Mouse (Mus musculus) brown adipose tissue, adult 24 weeks (tissue): Measurements from ENCODE around the gene Cpped1. TPM values are rescaled to one million over a fixed set of nuclear protein-coding genes. Genes with fewer than 3 reads are reported as not detected.

Experiments
- H3K27ac ChIP-seq: fragments of 200-500 bp; replicated peaks from 2 replicates; pipeline ENCODE4 v1.5.1; 2012; ENCODE audit warnings: low read depth, mild to moderate bottlenecking, low read length
- H3K4me1 ChIP-seq: fragments of 200-500 bp; 2 replicates; pipeline ENCODE4 v1.6.1; 2012; ENCODE audit warnings: low read length, mixed read lengths; ENCODE audit not compliant: control insufficient read depth, insufficient read depth, insufficient read length
- H3K4me3 ChIP-seq: fragments of 200-500 bp; 2 replicates; pipeline ENCODE4 v1.5.1; 2012; ENCODE audit warnings: low read depth, mild to moderate bottlenecking, low read length, moderate library complexity; ENCODE audit not compliant: insufficient read depth
- polyA plus RNA-seq: library from polyadenylated mRNA; stranded (reverse); fragments of >200 nt; gene quantifications from 2 replicates; pipeline ENCODE4 v1.2.4, GENCODE M21; 2012; ENCODE audit not compliant: missing spikeins, insufficient read depth, insufficient read length

Cpped1 gene
- polyA plus RNA-seq, 1 experiment: 71.6 TPM

DNA sequence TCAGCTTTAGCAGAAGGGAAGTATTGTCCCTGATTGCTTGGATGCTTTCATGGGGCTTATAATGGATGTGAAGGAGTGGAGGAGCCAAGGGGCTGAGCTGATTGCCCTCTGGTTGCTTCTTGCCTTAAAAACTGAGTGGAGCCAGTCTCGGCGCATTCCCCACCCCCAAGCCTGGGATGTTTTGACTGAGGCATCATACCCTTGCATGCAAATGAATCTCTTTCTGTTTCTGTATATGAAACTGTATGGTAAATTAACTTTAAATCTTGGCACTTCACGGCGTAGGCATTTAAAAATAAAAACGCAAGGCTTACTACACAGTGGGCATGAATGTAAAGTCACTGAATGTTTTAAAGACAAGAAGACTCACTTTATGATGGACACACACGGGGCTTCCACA lies 30.0 kb downstream of the Cpped1 start:
- no peak overlapping the region for H3K27ac ChIP-seq
- H3K4me1 ChIP-seq: no peaks in the 10 kb centered on the region
- H3K4me3 ChIP-seq: no peak overlapping the region

DNA sequence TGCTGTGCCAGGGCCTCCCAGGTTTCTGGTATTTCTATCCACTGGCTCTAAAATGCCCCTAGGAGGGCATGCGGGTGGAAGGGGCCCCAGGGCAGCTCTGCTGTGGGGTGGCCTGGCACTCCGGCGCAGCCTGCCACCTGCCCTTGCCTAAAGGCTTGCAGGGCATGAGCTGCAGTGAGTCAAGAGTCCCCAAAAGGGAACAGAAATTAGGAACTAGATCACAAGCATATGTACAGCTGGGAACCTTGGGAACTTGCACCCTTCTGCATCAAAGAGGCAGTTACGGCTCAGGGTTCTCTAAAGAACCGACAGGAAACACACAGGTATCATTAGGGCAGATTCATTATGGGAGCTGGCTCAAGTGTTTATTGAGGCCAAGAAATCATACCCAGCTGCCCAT lies 34.0 kb downstream of the Cpped1 start:
- H3K4me3 ChIP-seq: no peak overlapping the region
- no peak overlapping the region for H3K27ac ChIP-seq
- H3K4me1 ChIP-seq: no peaks in the 10 kb centered on the region

DNA sequence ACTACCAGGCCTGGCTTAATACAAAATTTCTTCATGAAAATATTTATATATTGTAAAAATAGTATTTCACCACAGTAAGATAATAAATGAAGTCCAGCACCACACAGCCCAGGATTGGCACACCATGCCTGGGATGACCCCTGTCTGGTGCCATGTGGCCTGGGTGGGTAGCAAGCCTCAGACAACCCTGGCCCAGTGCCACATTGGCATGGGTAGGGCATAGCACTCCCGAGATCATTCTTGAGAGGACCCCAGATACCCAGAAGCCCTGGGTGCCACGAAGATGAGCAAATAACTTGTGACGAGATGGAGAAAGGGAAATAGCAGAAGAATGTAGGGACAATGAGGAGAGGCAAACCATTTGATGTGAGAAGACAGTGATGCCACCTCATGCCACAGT lies 36.0 kb downstream of the Cpped1 start:
- no peak overlapping the region for H3K4me3 ChIP-seq
- H3K4me1 ChIP-seq: no peaks in the 10 kb centered on the region
- no peak overlapping the region for H3K27ac ChIP-seq

DNA sequence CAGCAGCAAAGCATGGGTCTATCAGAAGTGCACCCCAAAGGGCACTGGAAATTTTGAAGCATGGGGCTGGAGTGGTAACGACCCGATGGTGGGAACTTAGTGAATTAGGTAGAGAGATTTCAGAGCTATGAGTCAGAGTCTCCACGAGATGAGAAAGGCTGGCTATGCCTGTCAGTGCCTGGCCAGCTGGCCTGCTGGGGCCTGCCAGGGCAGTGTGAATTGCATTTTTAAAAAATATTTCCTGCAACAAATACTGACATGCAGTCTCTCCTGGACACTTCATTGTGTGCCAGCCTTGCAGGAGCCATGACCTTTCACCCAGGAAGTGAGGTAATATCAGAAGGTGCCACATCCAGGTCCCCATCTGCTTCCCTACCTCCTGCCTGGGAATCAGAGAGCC lies 40.8 kb downstream of the Cpped1 start:
- H3K4me3 ChIP-seq: no peak overlapping the region
- no peaks in the 10 kb centered on the region for H3K4me1 ChIP-seq
- H3K27ac ChIP-seq: no peak overlapping the region

DNA sequence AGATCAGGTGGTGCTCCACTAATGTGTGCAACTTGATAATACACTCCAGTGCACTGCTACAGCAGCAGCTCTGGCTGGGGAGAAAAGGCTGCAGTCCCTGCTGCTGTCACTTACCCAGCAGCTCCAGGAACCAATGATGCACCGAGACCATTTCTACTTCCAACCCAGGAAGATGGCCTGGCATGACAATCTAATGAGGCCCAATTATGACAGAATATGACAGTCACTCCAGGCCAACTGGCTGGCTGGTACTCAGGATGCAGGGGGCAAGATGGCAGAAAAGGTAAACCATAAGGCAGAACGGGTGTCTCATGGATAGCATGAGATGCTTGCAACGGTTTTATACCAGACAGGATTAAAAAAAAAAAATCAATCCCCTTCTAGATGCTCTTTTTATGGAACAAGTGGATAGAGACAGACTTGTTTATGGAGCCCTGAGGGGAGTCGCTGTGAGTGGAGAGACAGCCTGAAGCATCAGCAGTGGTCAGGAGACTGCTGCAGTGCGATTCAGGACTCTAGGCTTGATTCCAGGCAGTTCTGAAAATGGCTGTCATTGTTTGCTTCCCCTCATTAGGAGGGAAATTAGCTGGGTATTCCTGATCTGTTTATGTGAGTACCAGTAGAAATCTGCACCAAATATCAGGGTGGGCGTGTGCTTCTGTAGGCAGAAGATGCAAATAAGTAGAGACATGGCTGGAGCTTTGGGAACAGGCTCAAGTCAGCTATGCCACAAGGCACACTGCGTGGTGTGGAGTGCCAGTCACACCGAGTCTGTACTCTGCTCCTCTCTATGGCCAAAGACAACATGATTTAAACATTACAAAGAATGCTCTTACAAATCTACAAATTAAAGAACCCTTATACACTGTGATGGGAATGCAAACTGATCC lies 56.3 kb downstream of the Cpped1 start:
- Histone ChIP-seq H3K27ac (no peak overlapping the region), H3K4me1 (no peaks in the 10 kb centered on the region)

DNA sequence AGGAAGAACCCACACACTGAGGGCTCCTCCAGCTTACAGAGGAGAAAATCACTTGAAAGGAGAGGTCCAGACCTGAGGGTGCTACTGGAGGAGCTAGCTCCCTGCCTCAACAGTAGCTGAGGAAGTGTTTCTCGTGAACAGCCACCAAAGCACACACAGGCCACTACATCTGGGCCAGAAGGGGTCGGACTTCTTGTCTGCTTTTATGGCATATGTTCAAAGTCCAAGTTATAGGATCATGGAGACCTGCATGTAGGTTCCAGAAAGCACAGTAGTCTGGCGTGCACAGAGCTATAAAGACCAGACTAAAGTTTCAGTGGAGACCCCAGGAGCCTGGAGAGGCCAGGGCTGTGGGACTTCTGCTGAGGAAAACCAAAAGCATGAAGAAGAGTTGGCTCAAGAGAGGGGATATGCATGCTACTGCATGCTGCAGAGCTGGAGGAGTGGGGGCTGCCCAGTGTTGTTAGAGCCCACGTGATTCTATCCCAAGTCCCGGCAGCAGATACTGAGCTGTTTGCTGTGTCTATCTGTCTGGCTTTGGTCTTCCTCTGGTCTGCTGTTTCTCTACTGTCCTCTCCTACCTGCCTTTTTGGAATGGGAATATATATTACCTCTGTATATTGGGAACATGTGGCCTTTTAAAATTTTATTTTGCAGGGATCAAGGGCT lies 60.1 kb downstream of the Cpped1 start:
- H3K4me3 ChIP-seq: no peak overlapping the region
- no peaks in the 10 kb centered on the region for H3K4me1 ChIP-seq
- no peak overlapping the region for H3K27ac ChIP-seq

More for the DNA sequence above, 56.3 kb downstream of the Cpped1 start:
- H3K4me3 ChIP-seq: no peak overlapping the region

DNA sequence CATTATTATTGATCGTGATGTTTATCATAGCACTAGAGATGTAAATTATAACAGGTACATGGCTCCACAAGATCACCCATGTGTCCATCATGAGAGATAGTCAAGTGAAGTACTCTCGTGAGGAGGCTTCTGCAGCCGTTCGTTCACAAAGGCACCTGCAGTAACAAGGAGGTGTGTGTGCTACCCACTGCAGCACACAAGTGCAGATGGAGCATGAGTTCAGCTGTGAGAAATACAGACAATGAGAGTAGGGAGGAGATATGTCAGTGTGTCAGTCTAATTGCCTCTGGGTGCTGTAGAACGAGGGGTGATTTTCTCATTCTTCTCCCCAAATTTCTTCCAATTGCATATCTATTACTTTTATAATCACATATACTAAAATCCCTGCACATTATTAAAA lies 63.9 kb downstream of the Cpped1 start:
- no peak overlapping the region for H3K4me3 ChIP-seq
- no peak overlapping the region for H3K27ac ChIP-seq
- H3K4me1 ChIP-seq: no peaks in the 10 kb centered on the region; the same call in 1 of the 2 replicates

DNA sequence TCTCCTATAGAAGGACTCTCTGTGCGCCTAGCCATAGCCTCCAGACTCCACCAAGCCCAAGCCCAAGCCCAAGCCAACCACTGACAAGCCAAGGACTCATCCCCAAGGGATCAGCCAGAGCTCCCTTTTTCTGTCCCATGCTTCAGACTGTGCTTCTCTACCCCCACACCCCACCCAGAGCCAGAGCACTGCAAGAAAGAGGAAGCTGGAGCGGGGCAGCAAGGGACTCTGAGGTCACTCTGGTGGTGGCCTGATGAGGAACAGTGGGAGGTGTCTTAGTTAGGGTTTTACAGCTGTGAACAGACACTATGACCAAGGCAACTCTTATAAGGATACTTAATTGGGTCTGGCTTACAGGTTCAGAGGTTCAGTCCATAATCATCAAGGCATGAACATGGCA lies 65.8 kb downstream of the Cpped1 start:
- Histone ChIP-seq H3K4me3 (no peak overlapping the region), H3K4me1 (no peaks in the 10 kb centered on the region; the same call in 1 of the 2 replicates), H3K27ac (no peak overlapping the region)

DNA sequence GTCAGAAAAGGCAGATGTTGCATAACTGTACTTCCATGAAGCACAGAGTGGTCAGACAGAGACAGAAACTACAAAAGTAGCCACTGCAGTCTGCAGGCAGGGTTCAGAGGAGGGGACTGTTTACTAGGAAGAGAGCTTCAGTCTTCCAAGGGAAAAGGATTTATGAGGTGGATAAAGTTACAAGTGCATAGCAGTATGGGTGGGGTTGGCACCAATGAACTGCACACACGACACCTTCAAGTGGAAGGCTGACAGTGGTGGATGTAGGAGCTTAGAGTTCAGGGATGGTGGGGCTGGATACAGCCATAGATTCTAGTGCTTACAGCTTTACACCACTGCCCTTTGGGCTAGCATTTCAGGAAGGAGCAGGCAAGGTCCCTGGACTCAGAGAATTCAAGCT lies 75.8 kb downstream of the Cpped1 start:
- Histone ChIP-seq H3K27ac (no peak overlapping the region), H3K4me1 (no peaks in the 10 kb centered on the region), H3K4me3 (no peak overlapping the region)

DNA sequence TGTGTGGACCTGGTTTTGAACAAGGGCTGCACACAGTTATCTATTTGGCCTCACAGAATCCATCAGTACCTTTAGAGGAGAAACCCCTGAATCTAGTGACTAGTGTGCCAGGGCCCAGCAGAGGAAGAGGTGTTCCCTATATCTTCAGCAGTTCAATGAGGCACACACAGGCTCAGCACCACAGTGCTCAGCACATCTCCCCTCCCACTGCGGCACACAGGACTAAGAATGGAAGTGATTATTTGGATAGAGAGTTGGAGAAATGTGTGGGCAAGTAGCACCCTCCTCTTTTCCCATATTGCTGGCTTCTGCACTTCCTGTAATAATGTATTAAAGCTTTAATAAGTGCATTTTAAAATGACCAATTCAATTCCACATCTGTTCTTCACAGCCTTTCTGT lies 80.4 kb downstream of the Cpped1 start:
- Histone ChIP-seq H3K27ac (no peak overlapping the region), H3K4me3 (no peak overlapping the region), H3K4me1 (peaks cover 4% of the 10 kb centered on the region; the same call in 1 of the 2 replicates)

DNA sequence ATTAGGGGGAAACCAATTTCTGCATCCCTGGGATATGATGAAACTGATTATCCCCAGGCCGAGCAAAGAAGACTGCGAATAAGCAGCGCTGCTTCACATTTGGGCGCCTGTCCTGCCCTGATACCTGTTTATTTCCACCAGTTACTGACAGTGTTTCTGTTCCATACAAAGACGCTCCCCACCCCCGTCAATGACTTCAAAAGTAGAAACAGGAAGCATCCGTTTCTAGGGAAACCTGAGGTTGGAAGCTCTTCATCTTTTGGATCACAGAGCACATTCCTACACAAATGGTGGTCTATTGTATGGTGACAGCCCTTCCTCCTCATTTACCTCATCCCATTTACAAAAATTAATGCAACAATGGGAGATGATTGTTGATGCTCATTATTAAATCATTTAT lies 84.4 kb downstream of the Cpped1 start:
- no peak overlapping the region for H3K27ac ChIP-seq
- peaks cover 4% of the 10 kb centered on the region; the same call in 1 of the 2 replicates for H3K4me1 ChIP-seq
- no peak overlapping the region for H3K4me3 ChIP-seq

DNA sequence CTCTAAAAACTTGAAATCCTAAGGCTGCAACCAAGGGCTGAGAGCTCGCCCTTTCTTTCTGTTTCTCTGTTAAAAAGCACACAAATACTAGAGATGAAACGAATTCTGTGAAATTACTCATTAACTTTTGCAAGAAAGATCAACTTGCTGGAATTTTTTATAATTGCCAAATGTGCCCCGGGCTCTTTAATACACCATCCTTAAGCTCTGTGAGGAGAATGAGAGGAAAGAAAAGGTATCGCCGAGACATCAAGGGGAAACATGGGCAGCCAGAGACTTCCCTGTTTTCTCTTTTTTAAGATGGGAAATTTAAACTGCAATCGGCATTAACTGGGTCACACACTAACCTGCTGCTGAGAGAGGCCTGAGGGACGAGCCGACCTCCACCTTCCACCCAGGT lies 84.9 kb downstream of the Cpped1 start:
- Histone ChIP-seq H3K27ac (no peak overlapping the region), H3K4me1 (peaks cover 4% of the 10 kb centered on the region; the same call in 1 of the 2 replicates), H3K4me3 (no peak overlapping the region)

DNA sequence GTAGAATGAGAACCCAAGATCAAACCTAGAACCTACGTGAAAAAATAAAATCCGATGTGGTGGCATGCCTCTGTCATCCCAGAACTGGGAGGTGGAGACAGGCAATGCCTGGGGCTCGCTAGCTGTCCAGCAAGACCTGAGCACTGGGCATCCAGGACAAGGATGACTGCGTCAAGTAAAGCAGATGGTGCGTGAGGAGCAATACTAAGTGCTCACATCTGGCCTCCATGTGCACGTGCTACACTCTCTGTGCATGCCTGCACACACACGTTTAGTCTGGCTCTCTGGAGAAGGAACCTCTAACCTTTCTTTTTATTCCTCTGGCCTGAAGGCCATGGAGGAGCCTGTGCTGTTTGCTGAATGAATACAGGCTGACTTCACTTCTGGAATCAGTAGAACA lies 88.5 kb downstream of the Cpped1 start:
- Histone ChIP-seq H3K27ac (no peak overlapping the region), H3K4me1 (peaks cover 4% of the 10 kb centered on the region; the same call in 1 of the 2 replicates), H3K4me3 (no peak overlapping the region)

DNA sequence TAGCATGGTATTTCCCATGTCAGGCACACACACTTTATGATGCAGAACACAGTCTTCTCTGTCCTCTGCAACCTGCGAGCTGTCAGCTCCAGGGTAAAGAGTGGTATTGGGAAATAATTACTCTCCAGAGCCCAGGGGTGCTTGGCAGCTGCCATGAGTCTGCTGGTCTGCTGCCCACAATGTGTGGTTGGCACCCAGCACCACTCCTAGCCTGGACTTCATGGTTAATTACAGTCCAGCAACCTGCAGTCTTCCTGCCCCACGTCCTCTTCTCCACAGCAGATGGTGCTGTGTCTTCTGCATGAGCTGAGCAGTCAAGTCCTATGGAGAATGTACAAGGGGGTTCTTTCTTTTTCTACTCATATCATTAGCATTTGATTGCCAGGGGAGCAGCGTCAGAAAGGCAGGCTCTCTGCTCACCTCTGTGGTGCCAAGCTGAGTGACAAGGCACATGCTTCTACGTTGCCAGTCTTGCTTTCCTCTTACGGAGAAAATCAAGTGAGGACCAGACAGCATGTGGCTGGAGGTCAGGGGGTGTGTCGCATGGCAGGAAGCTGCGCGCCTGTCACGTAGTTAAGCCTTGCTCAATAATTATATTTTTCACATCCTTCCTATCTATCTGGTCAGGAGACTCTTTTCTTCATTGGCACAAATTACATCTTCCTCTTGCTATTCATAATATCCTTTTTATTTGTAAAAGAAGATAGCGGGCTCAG lies 94.2 kb downstream of the Cpped1 start:
- no peak overlapping the region for H3K27ac ChIP-seq
- no peak overlapping the region for H3K4me3 ChIP-seq
- H3K4me1 ChIP-seq: peaks cover 11% of the 10 kb centered on the region

DNA sequence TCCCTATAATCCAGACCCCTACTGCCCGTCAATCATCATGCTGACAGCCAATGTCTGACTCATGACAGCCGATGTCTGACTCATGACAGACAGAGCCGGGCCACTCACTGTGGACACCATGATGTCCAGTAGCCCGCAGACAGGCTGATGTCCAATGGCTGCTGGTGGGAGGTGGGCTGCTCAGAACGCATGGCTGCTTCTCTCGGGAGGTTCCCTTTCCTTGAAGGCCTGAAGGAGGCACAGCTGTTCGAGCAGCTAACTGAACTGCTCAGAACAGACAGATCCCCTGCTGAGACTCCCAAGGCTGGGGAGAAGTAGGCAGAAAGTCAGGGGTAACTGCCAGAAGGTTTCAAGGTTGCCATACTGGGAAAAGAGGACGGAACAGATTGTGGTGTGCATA lies 97.1 kb downstream of the Cpped1 start:
- Histone ChIP-seq H3K4me3 (no peak overlapping the region), H3K4me1 (peaks cover 11% of the 10 kb centered on the region), H3K27ac (no peak overlapping the region)
